Mouse (Mus musculus) MEL (cell line): ENCODE results near the gene Mrpl2.

Experiments
- CTCF ChIP-seq, 3 experiments: IDR thresholded peaks in 2 of 3; conservative IDR thresholded peaks in 1 of 3; 2 replicates each; pipeline ENCODE4 v1.5.1; 2011 to 2012; ENCODE audit warnings: low read length in 3 of 3, low read depth in 2 of 3, mild to moderate bottlenecking in 2 of 3, improper control_type of control experiment in 1 of 3, inconsistent platforms in 1 of 3, mixed read lengths in 1 of 3, moderate library complexity in 1 of 3; ENCODE audit not compliant: control insufficient read depth in 1 of 3, insufficient read depth in 1 of 3, poor library complexity in 1 of 3, severe bottlenecking in 1 of 3
- E2F4 ChIP-seq: IDR thresholded peaks from 2 replicates; pipeline ENCODE4 v1.6.1; 2011; ENCODE audit warnings: low read depth, low read length, improper control_type of control experiment, borderline replicate concordance
- EP300 ChIP-seq, 2 experiments: IDR thresholded peaks; 2 replicates each; pipeline ENCODE4 v1.6.1; 2011; ENCODE audit warnings: improper control_type of control experiment in 2 of 2, low read length in 2 of 2, low read depth in 1 of 2, mild to moderate bottlenecking in 1 of 2
- GATA1 ChIP-seq: IDR thresholded peaks from 2 replicates; pipeline ENCODE4 v1.6.1; 2011; ENCODE audit warnings: low read depth, low read length, improper control_type of control experiment
- KAT2A ChIP-seq: conservative IDR thresholded peaks from 2 replicates; pipeline ENCODE4 v1.6.1; 2012; ENCODE audit warnings: low read depth, low read length, improper control_type of control experiment, inconsistent platforms
- POLR2A ChIP-seq, 2 experiments: IDR thresholded peaks; 2 replicates each; pipeline ENCODE4 v1.6.1; 2011 to 2012; ENCODE audit warnings: low read length in 2 of 2, mild to moderate bottlenecking in 2 of 2, control low read depth in 1 of 2, improper control_type of control experiment in 1 of 2, low read depth in 1 of 2, moderate library complexity in 1 of 2; ENCODE audit not compliant: control insufficient read depth in 1 of 2, insufficient read depth in 1 of 2, poor library complexity in 1 of 2
- RAD21 ChIP-seq: IDR thresholded peaks from 2 replicates; pipeline ENCODE4 v1.6.1; 2011; ENCODE audit warnings: mild to moderate bottlenecking, low read depth, low read length, improper control_type of control experiment
- RCOR1 ChIP-seq: IDR thresholded peaks from 2 replicates; pipeline ENCODE4 v1.6.1; 2012; ENCODE audit warnings: low read depth, mild to moderate bottlenecking, inconsistent platforms, low read length, improper control_type of control experiment
- SMC3 ChIP-seq: IDR thresholded peaks from 2 replicates; pipeline ENCODE4 v1.6.1; 2011; ENCODE audit warnings: low read depth, low read length, improper control_type of control experiment
- USF1 ChIP-seq: IDR thresholded peaks from 2 replicates; pipeline ENCODE4 v1.6.1; 2014; ENCODE audit warnings: low read depth, mild to moderate bottlenecking, inconsistent platforms, low read length, improper control_type of control experiment, moderate library complexity
- ZC3H11A ChIP-seq: IDR thresholded peaks from 2 replicates; pipeline ENCODE4 v1.6.1; 2012; ENCODE audit warnings: low read depth, mild to moderate bottlenecking, inconsistent platforms, low read length, improper control_type of control experiment
- ZKSCAN1 ChIP-seq: IDR thresholded peaks from 2 replicates; pipeline ENCODE4 v1.6.1; 2012; ENCODE audit warnings: low read depth, mild to moderate bottlenecking, inconsistent platforms, low read length, improper control_type of control experiment, moderate library complexity
- ZNF384 ChIP-seq: IDR thresholded peaks from 2 replicates; pipeline ENCODE4 v1.6.1; 2012; ENCODE audit warnings: low read depth, mild to moderate bottlenecking, inconsistent platforms, low read length, improper control_type of control experiment

- TF ChIP-seq ZNF384 (no peak), ZC3H11A (no peak), CTCF (IDR thresholded peaks at IDR 0.05 in 2 of 3, conservative IDR thresholded peaks at IDR 0.05 in 1 of 3; ENCODE audit: control insufficient read depth in 1 of 3, insufficient read depth in 1 of 3, low read depth in 2 of 3, low read length in 3 of 3, poor library complexity in 1 of 3, severe bottlenecking in 1 of 3) (peak in 2 of 3 experiments; percentile 17 to 30; a peak in 1 of 6 replicates), RCOR1 (no peak), EP300 (IDR thresholded peaks at IDR 0.05; ENCODE audit: low read depth in 1 of 2, low read length in 2 of 2) (no peak), GATA1 (no peak), ZKSCAN1 (no peak), KAT2A (no peak), USF1 (no peak), POLR2A (IDR thresholded peaks at IDR 0.05; ENCODE audit: control insufficient read depth in 1 of 2, insufficient read depth in 1 of 2, low read depth in 1 of 2, low read length in 2 of 2, poor library complexity in 1 of 2) (no peak), SMC3 (peak; percentile 16; the same call in 1 of the 2 replicates), RAD21 (peak; percentile 19), E2F4 (no peak)
Measured at GRCm38 (mm10) chr17:46603229-46603628, 42.8 kb upstream of the Mrpl2 start.
